Mouse (Mus musculus): ENCODE data around the gene Atp5e.

Atp5e gene

DNA sequence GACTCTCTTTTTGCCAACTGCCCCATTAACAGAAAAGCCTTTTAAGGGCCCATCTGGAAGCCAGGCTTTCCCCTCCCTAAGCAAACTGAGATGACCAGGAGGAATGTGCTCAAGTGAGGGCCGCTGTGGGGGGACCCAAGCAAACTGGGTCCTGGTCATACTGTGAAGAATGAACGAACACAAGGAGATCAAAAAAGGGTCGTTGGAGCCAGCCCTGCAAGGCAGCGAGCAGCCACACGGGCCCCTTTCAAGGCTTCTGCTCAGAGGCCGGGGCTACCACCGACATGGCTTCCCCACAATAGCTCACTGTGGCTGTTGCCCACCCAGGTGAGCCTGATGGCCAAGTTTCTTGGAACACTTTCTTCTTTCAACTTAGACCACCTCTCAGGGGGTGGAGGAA lies 17.4 kb downstream of the Atp5e start:
- DNase-seq, result no peak

DNA sequence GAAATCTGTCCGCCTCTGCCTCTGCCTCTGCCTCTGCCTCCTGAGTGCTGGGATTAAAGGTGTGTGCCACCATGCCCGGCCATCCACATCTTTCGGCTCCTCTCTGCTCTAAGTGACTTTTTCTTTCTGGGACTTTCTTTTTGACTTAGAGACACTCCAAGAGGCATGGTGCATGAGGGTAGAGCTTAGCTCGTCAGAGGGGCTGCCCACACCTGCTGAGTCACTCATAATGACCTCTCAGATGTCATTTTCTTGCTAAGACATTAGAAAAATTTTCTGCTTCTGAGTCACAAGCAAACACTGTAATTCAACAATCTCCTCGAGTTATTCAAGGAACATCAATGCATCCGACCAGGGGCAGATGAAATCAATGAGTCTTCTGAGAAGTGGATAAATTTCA lies 18.9 kb downstream of the Atp5e start:
- no peak for DNase-seq

DNA sequence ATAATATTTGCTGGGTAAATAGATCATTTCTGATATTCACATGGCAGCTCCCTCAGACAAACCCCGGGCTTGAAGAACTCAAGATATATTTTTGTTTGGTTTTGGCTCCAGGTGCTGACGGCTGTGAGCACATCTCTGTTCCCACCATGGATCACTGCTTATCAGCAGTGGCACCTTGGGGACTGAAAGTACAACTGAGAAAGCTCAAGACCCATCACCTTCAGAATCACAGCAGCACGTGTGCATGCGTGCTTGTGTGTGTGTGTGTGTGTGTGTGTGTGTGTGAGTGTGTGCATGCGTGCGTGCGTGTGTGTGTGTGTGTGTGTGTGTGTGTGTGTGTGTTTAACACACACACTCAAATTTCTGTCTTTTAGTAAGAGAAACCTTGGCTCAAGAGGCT lies 19.5 kb downstream of the Atp5e start:
- DNase-seq, result no peak

DNA sequence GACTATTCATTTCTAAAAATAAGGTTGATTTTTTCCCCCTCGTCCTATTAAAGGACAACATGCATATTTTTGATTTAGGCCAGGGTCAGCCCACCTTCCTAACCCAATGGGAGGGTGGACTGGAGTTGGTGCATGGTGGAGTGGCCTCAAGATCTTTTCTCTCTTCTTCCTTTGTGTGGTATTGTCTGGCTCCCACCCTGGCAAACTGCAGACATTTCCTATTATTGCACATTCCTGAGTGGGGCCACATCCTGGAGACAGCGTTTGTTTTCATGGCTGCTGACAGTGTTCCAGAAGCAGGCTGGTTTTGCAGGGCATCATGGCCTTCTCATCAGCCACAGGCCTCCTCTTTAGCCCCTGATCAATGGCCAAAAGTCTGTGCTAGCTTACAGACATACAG lies 20.9 kb downstream of the Atp5e start:
- no peak for DNase-seq

DNA sequence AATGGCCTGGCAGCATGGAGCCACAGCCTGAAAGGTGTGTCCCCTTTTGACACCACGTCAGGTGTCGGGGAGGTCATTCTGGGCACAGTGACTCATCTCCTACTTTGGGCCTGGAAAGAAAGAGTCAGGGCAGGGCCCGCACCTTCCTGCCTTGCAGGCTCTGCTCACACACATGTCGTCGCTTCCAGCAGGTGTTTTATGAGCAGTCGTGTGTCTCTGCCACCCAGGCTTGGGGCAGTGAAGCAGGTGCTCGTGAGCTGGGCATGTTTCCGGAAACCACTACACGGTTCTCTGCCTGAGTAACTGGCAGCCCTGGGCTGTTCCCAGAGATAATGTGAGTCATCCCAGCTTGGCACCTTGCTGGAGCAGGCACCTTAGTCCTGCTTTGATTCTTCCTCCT lies 21.4 kb downstream of the Atp5e start:
- DNase-seq, result no peak

DNA sequence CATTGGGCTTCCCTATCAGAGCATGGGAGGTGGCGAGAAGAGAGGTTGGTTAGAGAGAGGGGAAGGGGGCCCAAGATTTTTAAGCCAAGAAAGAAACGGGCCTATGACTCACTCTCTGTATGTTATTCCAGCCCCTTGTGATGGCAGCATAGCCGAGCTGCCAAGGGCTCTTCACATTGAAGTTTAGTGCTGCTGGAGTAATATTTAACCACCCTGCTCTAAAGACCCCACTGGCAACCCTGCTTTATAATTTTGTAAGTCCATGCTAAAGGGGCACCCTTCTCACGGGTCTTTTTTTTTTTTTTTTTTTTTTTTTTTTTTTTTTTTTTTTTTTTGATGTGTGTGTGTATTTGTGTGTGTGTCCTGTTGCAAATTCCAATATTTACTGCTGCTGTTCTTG lies 22.0 kb downstream of the Atp5e start:
- DNase-seq, result no peak

DNA sequence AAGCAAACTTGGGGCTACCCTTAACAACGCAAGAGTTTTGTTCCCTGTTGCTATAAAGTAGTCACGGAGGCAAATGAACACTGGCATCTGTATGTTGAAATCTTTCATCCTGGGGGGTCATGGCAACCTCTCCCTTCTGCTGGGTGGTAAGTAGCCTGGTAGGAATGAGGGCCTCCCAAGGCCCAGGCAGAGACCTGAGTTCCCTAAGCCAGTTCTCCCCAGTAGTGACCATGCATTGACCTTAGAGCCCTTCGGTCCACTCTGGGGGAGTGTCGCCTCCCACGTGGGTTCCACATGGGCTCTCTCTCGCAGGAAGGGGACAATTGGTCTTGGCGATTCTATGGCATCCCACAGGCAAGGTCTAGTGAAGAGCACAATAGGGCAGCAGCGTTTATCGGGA lies 23.9 kb downstream of the Atp5e start:
- DNase-seq, result no peak

DNA sequence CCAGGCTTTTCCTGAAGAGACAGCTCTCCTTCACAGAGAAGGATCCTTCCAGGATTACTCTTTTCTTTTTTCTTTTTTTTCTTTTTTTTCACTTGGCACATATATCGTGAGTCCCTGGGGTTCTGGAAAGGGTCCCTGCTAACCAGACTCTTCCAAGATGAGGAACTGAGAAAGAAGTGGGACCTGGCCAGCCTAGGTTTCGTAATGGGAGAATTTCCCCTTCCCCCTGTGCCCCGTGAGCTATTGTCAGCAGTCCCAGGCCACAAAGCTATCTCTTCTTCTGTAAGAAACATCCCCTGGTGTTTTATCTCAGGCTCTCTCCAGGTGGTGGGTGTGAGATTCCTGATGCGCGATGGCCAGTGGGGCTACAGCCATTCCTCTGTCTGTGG lies 24.5 kb downstream of the Atp5e start:
- no peak for DNase-seq

DNA sequence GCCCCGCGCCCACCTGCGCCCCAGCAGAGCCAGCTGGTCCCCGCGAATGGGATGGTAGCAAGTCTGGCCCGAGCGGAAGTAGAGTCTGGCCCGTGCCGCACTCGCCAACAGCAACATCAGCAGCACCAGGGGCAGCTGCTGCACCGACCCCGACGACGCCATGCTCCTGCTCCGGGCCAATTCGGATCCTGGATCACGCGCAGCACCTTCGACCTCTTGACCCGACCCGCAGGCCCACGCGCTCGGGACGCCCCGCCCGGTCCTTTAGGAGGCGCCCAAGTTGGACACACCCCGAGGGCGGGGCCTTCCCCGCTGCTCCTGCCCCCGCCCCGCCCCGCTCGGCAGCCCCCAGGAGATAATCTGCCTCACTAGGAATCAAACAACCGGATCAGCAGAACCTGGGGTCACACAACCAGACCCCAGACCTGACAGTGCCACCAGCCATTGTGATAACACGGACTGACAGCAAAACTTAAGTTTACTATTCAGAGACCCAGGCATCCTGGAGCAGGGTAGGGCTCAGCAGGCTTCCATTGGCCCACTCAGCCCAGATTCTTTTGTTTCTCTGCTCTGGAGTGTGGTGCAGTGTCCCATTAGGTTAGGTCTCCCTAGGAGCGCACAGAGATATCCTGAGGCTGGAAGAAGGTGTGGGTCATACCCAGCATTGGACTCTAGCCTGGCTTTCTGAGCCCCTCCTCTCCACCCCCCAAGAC lies 25.0 kb downstream of the Atp5e start, which contains the start of gene Ctsz:
Gene Ctsz (minus strand): TSS at position 303 of the 713 bp plus-strand sequence.
- peak; percentile 83 to 92 for DNase-seq

DNA sequence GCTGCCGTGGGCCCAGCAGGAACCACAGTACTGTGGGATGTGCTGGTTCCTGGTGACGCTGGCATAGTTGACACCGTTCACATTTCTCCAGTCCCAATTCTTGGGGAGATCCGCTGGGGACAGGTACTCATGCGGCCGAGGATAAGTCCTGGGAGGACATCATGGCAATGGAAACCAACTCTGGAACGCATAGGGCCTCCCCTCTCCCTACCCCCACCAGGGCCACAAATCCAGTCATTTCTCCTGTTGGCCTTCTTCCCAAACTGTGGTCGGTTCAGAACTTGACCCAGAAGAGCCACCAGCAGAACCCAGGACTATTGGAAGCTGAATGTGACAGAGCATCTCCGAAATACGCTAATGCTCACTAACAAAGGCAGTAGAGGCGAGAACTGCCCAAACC lies 25.7 kb downstream of the Atp5e start:
- no peak for DNase-seq

DNA sequence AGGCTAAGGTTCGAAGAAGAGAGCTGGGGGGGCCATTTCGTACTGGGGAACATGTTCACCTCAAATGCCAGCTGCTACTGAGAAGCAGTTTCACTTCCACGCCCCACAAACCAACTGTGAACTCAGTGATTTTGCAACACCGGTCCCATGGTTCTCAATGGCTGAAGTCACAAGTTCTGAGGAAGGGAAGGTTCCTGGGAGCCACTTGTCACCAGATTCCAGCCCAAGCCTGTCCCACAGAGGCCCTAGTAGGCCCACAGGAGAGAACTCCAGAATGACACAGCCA lies 26.3 kb downstream of the Atp5e start:
- peak; percentile 16 to 24 for DNase-seq

DNA sequence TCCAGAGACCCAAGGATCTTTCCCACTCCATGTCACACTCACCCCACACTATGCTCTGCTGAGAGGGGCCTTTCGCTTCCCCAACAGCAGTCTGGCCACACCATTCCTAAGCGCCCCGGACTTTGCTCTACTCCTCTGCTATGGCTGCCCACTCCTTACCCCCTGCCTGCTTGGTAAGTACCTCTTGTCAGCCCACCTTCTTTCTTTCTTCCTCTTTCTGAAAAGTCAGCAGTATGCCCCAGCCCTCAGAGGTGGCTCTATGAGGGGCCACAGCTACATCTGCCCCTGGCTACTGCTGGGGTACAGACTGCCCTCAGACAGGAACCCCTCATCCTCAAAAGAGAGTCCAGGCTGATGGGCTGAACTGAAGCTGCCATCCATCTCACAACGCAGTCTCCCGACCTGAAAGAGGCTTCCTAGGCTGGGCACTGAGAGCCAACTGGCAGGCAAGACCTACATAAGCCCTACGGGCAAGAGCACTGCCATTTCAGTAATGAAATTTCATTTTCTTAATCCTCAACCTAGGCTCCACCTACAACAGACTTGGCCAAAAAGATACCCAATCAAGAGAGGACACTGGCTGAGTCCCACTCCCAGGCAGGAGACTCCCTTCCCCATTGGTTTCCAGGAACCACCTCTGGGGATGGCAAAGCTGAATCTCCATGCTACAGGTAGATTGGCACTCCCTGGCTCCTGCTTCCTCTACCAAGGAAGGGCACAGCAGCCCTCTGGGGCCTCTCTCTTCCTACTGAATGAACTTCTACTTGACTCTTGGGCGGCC lies 26.8 kb downstream of the Atp5e start:
- DNase-seq, result peak; percentile 7 to 22

DNA sequence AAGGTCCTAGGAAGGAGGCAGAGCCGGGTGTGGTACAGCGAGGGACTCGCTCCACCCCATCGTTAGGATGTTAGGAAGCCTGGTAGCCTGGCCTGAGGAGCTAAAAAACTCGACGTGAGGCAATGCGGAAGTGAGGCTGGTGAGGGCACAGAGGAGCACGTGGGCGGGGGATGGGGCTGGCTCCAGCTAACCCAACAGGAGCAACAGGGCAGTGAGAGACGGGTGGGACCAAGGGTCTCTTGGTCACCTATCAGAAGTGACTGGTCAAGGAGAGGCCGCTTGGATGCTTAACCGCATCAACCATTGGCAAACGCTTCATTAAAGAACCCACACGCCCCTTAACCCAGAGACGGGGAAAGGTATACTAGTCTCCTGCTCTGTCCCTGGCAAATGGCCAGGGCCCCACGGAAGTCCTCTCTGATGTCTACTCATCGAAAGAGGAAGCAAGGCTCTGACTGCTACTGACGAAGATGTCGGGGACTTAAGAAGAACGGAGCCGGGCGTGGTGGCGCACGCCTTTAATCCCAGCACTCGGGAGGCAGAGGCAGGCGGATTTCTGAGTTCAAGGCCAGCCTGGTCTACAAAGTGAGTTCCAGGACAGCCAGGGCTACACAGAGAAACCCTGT lies 27.7 kb downstream of the Atp5e start:
- peak; percentile 18 to 34 for DNase-seq

DNA sequence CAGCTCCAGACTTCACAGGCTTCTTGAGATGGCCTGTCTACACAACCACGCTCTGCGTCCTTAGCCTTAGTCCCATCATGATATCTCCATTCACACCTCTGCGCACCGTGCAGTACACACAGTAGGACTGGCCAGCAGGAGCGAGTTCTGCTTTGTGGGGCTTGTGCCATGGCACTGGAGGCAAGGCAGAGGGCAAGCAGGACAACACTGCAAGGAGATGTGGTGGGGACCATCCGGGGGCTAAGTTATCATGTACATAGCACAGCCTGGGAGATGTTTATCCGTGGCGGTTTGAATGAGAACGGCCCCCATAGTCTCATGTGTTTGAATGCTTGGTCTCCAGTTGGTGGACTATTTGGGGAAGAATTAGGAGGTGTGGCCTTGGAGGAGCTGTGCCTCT lies 29.0 kb downstream of the Atp5e start:
- no peak for DNase-seq

DNA sequence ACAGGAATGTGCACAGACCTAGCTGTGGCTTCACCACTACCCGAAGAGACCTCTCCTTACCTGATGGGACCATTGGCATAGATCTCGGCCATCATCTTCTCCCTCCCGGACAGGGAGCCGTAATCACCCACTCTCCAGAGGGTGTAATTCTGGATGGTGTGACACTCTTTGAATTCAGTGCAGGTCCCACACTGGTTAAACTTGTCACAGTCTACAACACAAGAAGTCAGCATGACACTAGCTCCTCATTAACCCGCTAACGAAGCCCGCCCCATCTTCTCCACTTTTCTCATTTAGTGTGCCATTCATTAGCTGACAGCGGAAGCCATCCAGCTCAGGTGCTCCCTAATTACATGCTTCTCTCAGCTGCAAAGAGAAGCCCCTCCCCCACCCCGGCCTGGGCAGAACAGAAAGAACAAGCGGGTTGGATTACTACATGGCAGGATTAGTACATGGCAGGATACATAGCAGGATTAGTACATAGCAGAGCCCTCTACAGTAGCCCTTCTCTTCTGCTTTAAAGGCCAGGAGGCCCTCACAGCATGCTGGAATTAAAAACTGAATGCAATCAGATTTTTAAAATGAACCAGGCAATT lies 34.8 kb downstream of the Atp5e start:
- no peak for DNase-seq

DNA sequence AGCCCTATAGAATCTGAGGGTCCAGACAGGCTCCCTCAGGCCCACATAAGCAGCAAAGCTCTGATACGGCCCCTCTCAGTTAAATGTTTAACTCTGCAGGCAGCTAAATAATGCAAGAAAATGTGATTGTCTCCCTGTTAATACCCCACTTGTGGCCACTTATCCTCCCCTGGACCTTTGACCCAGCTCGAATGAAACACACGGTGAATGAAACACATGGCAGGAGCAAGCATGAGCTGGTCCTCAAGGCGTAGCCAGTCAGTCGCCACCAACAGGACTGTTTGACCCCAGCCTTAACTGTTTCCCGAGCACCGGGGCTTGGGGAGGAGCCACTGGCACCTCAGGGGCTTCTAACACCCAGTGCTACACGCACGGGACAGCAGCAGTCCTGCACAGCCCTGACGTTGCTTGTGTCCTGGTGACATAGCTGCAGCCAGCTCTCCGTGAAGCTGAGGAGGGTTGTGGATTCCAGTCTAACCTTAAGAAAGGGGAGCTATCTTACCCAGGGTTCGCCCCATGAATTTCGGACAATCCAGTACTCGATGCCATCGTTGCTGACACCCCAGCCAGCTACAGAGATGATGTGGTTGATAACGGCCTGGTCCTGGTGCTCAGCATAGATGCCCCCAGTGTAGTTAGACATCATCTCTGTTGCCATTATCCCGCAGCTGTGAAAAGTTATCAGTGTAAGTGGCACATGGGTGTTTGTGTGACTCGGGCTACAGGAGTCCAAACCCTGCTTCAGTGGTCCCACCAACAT lies 35.6 kb downstream of the Atp5e start:
- peak; percentile 44 to 54 for DNase-seq

DNA sequence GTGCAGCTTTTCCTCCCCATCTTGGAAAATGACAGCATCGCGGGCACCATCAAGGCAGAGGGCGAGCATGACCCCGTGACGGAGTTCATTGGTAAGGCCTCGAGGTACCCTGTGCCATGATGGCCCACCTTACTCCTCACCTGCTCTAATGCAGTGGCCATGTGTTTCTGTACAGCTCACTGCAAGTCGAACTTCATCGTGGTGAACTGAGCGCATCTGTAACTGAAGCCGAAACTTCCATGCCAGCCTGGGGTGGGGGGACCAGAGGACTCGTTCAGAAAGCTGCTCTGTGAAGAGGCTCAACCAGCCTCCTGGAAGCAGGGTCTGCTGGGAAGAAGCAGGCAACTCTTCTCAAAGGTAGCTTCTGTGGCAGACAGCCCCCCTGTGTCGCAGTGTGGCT lies 37.0 kb downstream of the Atp5e start:
- DNase-seq, result no peak

DNA sequence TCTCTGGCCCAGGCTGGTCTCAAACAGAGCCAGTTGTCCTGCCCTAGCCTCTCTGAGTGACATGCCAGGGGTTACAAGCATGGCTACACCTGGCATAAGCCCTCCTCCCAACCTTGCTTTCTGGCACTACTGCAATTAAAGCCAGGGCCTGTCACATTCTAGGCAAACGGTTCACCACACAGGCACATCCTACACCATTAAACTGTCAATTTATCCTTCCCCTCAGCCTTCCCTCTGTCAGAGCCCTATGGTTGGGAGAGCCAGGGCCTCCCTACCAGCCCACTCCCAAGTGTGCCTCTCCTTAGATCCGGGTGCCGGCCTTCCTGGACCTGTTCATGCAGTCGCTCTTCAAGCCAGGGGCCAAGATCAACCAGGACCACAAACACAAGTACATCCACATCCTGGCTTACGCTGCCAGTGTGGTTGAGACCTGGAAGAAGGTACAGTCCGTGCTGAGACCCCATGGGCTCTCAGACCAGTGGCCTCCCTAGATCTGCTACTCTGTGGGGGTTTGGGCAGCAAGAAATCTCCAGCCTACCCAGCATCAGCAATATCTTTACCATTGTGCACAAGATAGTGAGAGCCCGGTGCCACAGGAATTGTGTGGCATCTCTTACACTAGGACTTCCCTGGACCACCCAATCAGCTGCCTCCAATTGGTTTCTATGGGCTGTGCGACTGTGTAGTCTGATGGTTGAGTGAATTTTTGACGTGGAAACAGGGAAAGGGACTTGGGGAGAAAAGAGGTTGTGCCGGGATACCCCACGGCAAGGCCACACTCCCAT lies 39.4 kb downstream of the Atp5e start:
- no peak for DNase-seq

DNA sequence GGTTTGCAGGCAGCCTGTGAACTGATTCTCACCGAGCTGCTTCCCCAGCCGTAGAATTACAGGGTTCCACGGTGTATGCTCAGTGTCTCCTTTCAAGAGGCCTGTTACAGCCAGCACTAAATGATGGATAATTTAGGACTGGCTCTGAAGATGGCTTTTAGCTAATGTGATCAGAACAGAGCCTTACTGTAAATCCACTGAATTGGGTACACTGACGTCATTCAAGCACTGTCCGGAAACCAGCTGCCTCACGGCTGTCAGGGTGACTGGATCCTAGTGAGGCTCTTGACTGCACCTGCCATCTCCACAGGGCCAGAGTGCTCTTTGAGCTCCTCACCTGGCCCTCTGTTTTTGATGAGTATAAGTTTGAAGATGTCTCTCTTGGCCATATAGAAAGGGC lies 42.8 kb downstream of the Atp5e start:
- DNase-seq, result no peak

DNA sequence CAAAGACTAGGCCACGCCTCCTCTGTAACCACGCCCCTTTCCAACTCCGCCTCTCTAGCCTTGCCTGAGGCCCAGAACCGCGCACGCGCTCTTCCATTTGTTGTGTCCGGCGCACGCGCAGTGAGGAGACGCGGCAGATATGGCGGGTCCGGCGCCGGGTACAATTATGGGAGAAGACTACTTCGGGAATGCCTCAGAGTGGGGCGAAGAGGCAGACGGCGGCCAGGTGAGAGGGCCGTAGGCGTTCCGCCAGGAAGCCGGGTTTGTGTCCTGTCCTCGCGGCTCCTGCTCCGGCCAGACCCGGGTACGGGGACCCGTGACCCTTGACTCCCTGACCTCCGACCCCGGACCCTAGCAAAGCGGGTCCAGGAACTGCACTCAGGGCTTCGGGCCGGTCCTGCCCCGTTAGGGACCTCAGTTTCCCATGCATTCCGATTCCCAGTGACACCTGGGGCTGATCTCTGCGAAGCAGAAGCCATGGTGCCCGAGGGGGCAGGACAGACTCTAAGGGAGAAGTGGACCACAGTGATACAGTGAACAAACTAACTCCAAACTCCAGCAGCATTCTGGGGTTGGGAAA lies 48.1 kb downstream of the Atp5e start, which contains the start of gene Nelfcd:
Gene Nelfcd (plus strand): TSS at position 74 of the 580 bp plus-strand sequence.
- peak; percentile 95 to 97 for DNase-seq

DNA sequence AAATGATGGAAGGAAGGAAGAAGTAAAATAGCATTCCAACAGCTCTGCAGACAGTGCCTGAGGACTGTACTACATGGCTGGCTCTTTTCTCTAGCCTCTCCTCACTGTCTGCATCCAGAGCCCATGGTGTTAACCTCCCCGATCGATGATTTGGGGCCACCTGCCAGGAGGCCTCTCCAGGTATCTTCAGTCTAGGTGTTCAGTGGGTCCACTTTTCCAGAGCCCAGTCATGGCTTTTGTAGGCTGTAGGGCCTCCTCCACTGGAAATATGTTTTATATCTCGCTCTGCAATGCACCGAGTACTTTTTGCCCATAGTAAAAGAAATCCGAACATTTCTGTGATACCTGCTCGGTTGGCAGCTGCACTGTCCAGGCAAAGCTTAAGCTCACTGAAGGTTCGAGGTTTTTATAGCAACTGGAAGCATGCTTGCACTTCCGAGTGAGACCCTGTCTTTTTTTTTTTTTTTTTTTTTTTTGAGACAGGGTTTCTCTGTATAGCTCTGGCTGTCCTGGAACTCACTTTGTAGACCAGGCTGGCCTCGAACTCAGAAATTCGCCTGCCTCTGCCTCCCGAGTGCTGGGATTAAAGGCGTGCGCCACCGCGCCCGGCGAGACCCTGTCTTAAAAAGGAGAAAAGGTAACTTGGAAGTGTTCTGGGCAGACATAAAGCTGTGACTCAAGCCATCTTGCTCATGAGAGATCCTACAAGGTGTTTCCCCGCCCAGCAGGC lies 48.7 kb downstream of the Atp5e start:
- DNase-seq, result no peak

Data from kidney, postnatal 36 days (tissue).